Mouse (Mus musculus) embryo, embryonic 9.5 days (tissue): ENCODE measurements around the gene Pigl.
"Not testable (repeated sequence)": the region's sequence is repeated elsewhere in the genome, so short reads cannot be mapped to it uniquely, and the experiment has no call there.

ENCODE experiments used
- DNase-seq: peaks from one replicate; pipeline ENCODE4 v3.0.0-alpha.2; 2017; ENCODE audit errors: extremely low spot score

Gene Pigl

DNA sequence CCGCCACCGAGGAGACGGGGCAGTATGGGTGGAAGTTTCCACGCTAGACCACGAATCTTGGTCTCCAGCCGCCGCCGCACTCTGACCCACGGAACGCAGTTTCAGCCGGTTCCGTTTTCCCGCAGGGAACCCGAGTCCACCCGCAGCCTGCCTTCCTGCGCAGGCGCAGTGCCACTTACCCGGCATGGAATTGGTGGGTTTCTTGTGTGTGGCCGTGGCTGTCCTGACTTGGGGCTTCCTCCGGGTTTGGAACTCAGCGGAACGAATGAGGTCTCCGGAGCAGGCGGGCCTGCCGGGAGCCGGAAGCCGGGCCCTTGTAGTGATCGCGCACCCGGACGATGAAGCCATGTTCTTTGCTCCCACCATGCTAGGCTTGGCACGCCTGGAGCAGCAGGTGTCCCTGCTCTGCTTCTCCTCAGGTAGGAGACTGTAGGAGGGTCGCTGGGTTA is at the start of gene Pigl, which contains the start of gene Ncor1:
Gene Pigl, plus strand, starts transcription at position 185 of the 449 bp plus-strand sequence.
Gene Ncor1, minus strand, starts transcription at position 266 of the 449 bp plus-strand sequence.
- DNase-seq = peak; percentile 87

- DNase-seq = no peak
Measured at GRCm38 (mm10) chr11:62408848-62409247, 49.4 kb upstream of the Pigl start.

DNA sequence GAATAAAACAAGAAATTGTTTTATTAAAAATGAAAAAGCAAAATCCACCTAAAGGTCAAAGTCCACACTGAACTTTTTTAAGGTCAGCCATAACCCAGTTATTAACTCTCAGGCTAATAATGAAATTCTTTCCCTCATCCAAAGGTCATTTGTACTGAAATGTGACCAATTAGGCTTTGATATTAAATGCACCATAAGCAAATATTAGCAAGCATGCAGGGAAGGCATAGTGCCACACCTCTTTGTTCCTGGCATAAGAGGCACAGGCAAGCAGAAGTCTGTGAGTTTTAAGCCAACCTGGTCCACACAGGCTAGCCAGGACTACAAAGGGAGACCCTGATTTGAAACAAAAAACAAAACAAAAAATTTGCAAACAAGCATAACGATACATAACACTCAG is 48.6 kb upstream of the Pigl start:
- no peak for DNase-seq

GRCm38 (mm10) chr11:62415026-62415425 is 43.2 kb upstream of the Pigl start:
- no peak for DNase-seq

DNA sequence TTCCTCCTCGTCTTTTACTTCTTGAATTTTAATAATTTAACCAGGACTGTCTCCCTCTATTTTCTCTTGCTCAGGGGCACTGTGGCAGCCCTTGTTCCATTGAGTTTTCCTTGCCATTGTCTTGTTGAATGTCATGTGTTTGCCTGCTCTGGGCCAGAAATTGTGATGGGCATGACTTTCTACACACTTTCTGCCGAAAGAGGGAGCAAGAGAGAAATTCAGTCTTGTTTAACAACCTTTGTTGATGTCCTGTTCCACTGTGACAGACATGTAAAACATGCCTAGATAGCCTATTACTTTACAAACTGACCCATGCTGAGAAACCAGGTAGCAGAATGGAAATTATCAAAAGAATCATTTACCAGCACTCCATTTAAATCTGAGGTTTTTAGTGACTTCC is 33.7 kb upstream of the Pigl start:
- no peak for DNase-seq

DNA sequence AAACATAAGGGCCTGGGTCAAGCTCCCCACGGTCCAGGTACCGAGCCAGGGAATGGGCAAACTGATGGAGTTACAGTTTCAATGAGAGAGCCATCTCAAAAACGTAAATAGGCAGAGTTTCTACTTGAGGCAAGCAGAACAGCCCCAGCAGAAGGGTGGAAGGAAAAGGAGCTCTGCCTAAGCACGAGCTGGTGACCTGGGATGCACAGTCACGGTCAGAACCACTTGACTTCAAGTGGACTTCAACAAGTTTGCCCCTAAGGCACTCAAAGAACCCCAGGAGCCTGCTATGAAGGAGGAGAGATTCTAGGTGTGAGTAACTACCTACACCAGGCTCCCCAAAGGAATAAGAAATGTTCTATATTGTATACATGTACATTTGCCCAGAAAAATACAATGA is 32.0 kb upstream of the Pigl start:
- DNase-seq = no peak

DNA sequence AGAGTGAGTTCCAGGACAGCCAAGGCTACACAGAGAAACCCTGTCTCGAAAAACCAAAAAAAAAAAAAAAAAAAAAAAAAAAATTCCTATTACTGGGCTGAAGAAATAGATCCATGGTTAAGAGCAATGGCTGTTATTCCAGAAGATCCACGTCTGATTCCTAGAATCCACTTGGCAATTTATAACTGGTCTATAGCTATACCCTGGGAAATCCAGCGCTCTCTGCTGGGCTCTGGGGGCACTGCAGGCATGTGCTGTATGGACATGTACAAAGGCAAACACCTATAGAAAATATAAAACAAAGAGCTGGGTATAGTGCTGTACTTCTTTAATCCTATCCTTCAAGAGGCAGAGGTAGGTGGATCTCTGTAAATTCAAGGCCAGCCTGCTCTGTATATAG is 31.2 kb upstream of the Pigl start:
- no peak for DNase-seq

GRCm38 (mm10) chr11:62432211-62432610 is 26.0 kb upstream of the Pigl start:
- no peak for DNase-seq

DNA sequence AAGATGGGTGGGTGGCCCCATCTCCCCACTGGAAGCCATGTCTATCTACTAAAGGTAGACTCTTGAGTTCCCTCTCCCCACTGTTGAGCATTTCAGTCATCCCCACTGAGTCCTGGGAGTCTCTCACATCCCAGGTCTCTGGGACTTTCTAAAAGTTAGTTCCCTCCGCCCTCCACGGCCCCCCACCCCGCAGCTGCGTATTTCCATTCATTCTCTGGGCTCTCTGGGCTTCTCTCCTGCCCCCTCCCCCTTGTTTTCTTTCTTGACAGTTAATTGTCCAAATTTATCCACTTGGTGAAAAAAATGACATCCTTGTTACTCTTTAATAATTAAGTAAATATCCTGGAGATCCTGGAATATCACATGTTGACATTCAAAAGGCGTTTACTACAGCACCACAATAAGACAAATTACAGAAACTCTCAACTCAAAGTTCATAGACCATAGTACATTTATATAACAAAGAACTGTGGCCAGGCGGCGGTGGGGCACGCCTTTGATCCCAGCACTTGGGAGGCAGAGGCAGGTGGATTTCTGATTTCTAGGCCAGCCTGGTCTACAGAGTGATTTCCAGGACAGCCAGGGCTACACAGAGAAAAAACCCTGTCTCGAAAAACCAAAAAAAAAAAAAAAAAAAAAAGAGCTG is 17.5 kb upstream of the Pigl start:
- DNase-seq = no peak

GRCm38 (mm10) chr11:62445799-62446198 is 12.5 kb upstream of the Pigl start:
- DNase-seq = no peak

DNA sequence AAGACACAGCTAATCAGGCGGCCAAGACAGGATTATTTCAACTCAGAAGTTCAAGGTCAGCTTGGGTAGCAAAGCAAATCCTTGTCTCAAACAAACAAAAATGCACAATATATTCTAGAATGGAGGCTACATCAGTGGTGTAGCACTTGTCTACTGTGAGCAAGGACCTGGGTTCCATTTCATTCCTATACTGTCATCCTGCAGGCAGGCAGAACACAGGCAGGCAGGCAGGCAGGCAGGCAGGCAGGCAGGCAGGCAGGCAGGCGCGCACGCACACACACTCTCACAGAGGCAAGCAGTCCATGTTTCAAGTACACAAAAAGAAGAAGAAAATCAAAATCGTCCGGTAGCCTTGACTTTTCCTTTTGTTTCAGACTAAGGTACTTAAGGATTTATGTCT is 9.3 kb upstream of the Pigl start:
- DNase-seq = no peak

DNA sequence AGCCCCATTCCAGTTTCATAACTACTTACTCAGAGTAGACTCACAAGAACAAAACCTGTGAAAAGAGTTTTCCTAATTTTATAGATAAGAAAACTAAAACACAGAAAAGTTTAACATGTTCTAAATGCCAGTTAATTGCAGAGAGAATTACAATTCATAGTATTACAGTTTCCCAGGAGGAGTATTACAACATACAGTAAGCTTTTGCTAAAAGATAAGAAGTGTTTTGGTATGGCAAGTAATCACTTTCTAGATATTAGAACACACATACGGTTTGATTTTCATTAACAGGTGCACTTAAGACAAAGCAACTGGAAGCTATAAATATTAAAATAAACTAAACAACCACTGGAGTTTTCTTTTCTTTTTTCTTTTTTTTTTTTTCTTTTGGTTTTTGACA is 3.1 kb upstream of the Pigl start:
- no peak for DNase-seq

DNA sequence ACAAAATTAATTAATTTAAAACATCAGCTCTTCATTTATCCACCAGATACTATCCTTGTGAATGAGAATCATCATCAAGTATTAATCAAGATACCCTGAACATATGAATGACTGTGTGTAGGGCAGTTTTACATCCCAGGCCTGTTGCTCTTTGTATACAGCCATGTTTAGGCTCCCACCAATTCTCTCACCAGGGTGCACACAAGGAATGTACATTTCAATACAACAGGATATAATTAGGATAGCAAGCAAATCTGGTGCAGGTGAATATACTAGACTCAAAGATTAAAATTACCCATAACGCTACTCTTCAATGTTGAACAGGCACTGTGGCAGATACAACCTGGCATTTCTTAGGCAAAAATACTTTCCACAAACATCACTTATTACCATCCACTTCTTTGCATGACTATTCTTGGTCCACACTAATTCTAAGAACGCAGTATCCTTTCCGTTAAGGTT is 2.2 kb upstream of the Pigl start:
- peak; percentile 10 for DNase-seq

- DNase-seq = peak; percentile 80
Measured at GRCm38 (mm10) chr11:62456483-62457172, 1.6 kb upstream of the Pigl start.

GRCm38 (mm10) chr11:62457241-62457890 is 894 bp upstream of the Pigl start:
- peak; percentile 93 for DNase-seq

GRCm38 (mm10) chr11:62457891-62458270 is 379 bp upstream of the Pigl start:
- DNase-seq = no peak

GRCm38 (mm10) chr11:62458780-62459179 is 520 bp downstream of the Pigl start:
- no peak for DNase-seq

- not testable (repeated sequence) for DNase-seq
Measured at GRCm38 (mm10) chr11:62462529-62462928, 4.3 kb downstream of the Pigl start.

DNA sequence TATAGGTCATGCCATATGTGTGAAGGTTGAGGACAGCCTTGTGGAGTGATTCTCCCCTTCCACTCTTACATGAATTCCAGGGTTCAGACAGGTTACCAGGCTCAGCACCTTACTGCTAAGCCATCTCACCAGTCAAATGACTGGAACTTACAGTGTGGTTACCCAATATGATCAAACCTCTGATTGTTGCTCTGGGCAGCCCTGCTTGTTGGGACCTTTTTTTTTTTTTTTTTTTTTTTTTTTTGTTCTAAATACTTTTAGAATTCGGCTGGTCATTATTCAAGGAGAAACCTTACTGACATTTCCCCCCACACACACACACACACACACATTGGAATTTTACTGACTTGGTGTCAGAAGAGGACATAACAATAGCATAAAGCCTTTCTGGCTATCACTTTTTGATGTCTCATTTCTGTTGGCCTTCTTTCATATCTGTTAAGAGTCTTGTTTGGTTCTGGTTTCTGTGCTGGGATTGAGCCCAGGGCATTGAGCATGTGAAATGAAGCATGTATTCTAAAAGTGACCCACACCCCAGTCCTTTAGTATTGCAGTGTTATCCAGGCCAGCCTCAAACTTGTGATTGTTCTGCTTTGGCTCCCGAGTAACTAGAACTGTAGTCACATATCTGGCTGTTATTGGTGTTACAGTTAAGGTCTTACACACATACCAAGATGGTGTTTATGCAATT is 5.1 kb downstream of the Pigl start:
- no peak for DNase-seq

GRCm38 (mm10) chr11:62464696-62465095 is 6.4 kb downstream of the Pigl start:
- DNase-seq = no peak

- DNase-seq = no peak
Measured at GRCm38 (mm10) chr11:62465849-62466248, 7.6 kb downstream of the Pigl start.

DNA sequence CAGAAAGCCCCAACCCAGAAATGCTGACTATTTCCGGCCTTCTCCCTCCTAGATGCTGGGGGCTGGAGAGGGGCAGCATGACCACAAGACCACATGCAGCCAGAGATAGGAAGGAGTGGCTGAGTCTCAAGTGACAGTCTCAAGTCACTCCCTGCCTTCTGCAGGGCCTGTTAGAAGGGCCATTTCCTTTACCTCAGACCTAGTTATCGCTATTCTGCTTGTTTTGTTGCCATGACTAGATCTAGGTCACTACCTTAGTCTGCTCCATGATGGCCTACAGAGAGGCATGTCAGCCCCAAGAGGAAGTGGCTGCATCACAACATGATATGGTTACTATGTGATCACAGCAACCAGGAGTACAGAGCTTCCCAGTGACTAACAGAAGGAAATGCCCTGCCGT is 8.3 kb downstream of the Pigl start:
- no peak for DNase-seq
